Mouse (Mus musculus) hindbrain, embryonic 16.5 days (tissue): ENCODE data around the gene Cdkl5. TPM values are rescaled to one million over a fixed set of nuclear protein-coding genes. Genes with fewer than 3 reads are reported as not detected.

Experiments
- ATAC-seq: fragments of 200-750 bp; cut with Nextera tagmentation; 2 replicates; pipeline ENCODE4 v1.8.0; 2017; ENCODE audit warnings: moderate TSS enrichment, moderate library complexity
- H3K27ac ChIP-seq: fragments of 300-500 bp; sonication (generic); 2 replicates; pipeline ENCODE4 v1.5.1; 2014; ENCODE audit warnings: low read depth, mild to moderate bottlenecking, control low read depth, low read length, moderate library complexity
- H3K27me3 ChIP-seq: fragments of 300-500 bp; sonication (generic); replicated peaks from 2 replicates; pipeline ENCODE4 v1.6.1; 2014; ENCODE audit warnings: low read length; ENCODE audit not compliant: control insufficient read depth, insufficient read depth
- H3K36me3 ChIP-seq: fragments of 300-500 bp; sonication (generic); 2 replicates; pipeline ENCODE4 v1.6.1; 2014; ENCODE audit warnings: mild to moderate bottlenecking, low read length, moderate library complexity, mixed read lengths; ENCODE audit not compliant: control insufficient read depth, insufficient read depth
- H3K4me1 ChIP-seq: fragments of 300-500 bp; sonication (generic); 2 replicates; pipeline ENCODE4 v1.6.1; 2014; ENCODE audit warnings: low read depth, low read length; ENCODE audit not compliant: control insufficient read depth, insufficient read depth
- H3K4me2 ChIP-seq: fragments of 300-500 bp; sonication (generic); 2 replicates; pipeline ENCODE4 v1.6.1; 2014; ENCODE audit warnings: mild to moderate bottlenecking, low read length, control low read depth, moderate library complexity
- H3K4me3 ChIP-seq: fragments of 300-500 bp; sonication (generic); 2 replicates; pipeline ENCODE4 v1.5.1; 2014; ENCODE audit warnings: mild to moderate bottlenecking, low read length, control low read depth, moderate library complexity
- H3K9ac ChIP-seq: fragments of 300-500 bp; sonication (generic); 2 replicates; pipeline ENCODE4 v1.6.1; 2014; ENCODE audit warnings: low read depth, mild to moderate bottlenecking, control low read depth, low read length, moderate library complexity
- H3K9me3 ChIP-seq: fragments of 300-500 bp; sonication (generic); 2 replicates; pipeline ENCODE4 v1.6.1; 2014; ENCODE audit warnings: mild to moderate bottlenecking, low read length, moderate library complexity; ENCODE audit not compliant: control insufficient read depth
- WGBS: fragments of 180-500 bp; shearing (Covaris S2); extraction: QIAGEN DNeasy Blood & Tissue Kit; methylation state at CpG from one replicate; pipeline ENCODE4 v1.1.7; 2014; 5-methylcytosine and 5-hydroxymethylcytosine counted together
- polyA plus RNA-seq: library from polyadenylated mRNA; unstranded; fragments of >200 nt; fragmentation: Nextera tagmentation; extraction: Ambion mirVana; gene quantifications from 2 replicates; pipeline ENCODE4 v1.2.1, GENCODE M21; 2015

Cdkl5 gene
- polyA plus RNA-seq, 1 experiment from 2014 or later = 4.9 TPM

GRCm38 (mm10) chrX:160892077-160892476 is 102.4 kb downstream of the Cdkl5 start:
- H3K4me2 ChIP-seq = no peak overlapping the region
- H3K9ac ChIP-seq = no peak overlapping the region
- no peak for ATAC-seq
- no peaks in the 10 kb centered on the region for H3K36me3 ChIP-seq
- no peak overlapping the region for H3K27ac ChIP-seq
- no peaks in the 10 kb centered on the region for H3K4me1 ChIP-seq
- H3K27me3 ChIP-seq = no peaks in the 10 kb centered on the region
- H3K9me3 ChIP-seq = no peaks in the 10 kb centered on the region
- H3K4me3 ChIP-seq = no peak overlapping the region
- WGBS = 50% methylated on average over 1 of the region's 1 CpGs

- 0 out of 2 replicates have a peak, but pooled peaks cover 2% of the 10 kb centered on the region for H3K27me3 ChIP-seq
- no peak overlapping the region for H3K27ac ChIP-seq
- no peak overlapping the region for H3K4me3 ChIP-seq
- no peak overlapping the region for H3K9ac ChIP-seq
- no peak for ATAC-seq
- WGBS = 45% methylated on average over 2 of the region's 2 CpGs
- H3K9me3 ChIP-seq = no peaks in the 10 kb centered on the region
- H3K4me2 ChIP-seq = no peak overlapping the region
- H3K36me3 ChIP-seq = no peaks in the 10 kb centered on the region
- H3K4me1 ChIP-seq = no peaks in the 10 kb centered on the region
These were observed 108.2 kb downstream of the Cdkl5 start for GRCm38 (mm10) chrX:160886301-160886700.

- Histone ChIP-seq H3K4me3 (no peak overlapping the region), H3K27me3 (peaks cover 5% of the 10 kb centered on the region; the same call in 1 of the 2 replicates), H3K9me3 (no peaks in the 10 kb centered on the region), H3K36me3 (no peaks in the 10 kb centered on the region), H3K4me1 (no peaks in the 10 kb centered on the region), H3K4me2 (no peak overlapping the region), H3K9ac (no peak overlapping the region), H3K27ac (no peak overlapping the region)
- ATAC-seq = no peak; the same call in 1 of the 2 replicates
- 80% methylated on average over 4 of the region's 4 CpGs for WGBS
These were observed 127.9 kb downstream of the Cdkl5 start for GRCm38 (mm10) chrX:160866576-160866975.

- no peak for ATAC-seq
- WGBS = 53% methylated on average over 4 of the region's 4 CpGs
These were observed 129.5 kb downstream of the Cdkl5 start for GRCm38 (mm10) chrX:160865022-160865421.

GRCm38 (mm10) chrX:160863689-160864383 is 130.7 kb downstream of the Cdkl5 start:
- H3K27me3 ChIP-seq = peaks cover 5% of the 10 kb centered on the region; the same call in 1 of the 2 replicates
- no peak overlapping the region for H3K4me3 ChIP-seq
- no peaks in the 10 kb centered on the region for H3K9me3 ChIP-seq
- H3K4me2 ChIP-seq = no peak overlapping the region
- no peak for ATAC-seq
- no peak overlapping the region for H3K9ac ChIP-seq
- no peak overlapping the region for H3K27ac ChIP-seq
- H3K36me3 ChIP-seq = no peaks in the 10 kb centered on the region
- H3K4me1 ChIP-seq = no peaks in the 10 kb centered on the region
- WGBS = 39% methylated on average over 4 of the region's 4 CpGs

More at GRCm38 (mm10) chrX:160865022-160865421, 129.5 kb downstream of the Cdkl5 start:
- H3K36me3 ChIP-seq = no peaks in the 10 kb centered on the region
- peaks cover 5% of the 10 kb centered on the region; the same call in 1 of the 2 replicates for H3K27me3 ChIP-seq
- no peak overlapping the region for H3K4me2 ChIP-seq
- H3K4me1 ChIP-seq = no peaks in the 10 kb centered on the region
- H3K27ac ChIP-seq = no peak overlapping the region
- H3K9me3 ChIP-seq = no peaks in the 10 kb centered on the region
- H3K4me3 ChIP-seq = no peak overlapping the region
- H3K9ac ChIP-seq = no peak overlapping the region

GRCm38 (mm10) chrX:160808226-160808625 is 186.3 kb downstream of the Cdkl5 start:
- no peaks in the 10 kb centered on the region for H3K36me3 ChIP-seq
- no peaks in the 10 kb centered on the region for H3K27me3 ChIP-seq
- H3K4me1 ChIP-seq = no peaks in the 10 kb centered on the region
- H3K9me3 ChIP-seq = no peaks in the 10 kb centered on the region
- WGBS = 76% methylated on average over 7 of the region's 7 CpGs
- H3K27ac ChIP-seq = no peak overlapping the region
- no peak overlapping the region for H3K4me3 ChIP-seq
- no peak for ATAC-seq
- H3K9ac ChIP-seq = no peak overlapping the region
- no peak overlapping the region for H3K4me2 ChIP-seq

GRCm38 (mm10) chrX:160804409-160805150 is 189.9 kb downstream of the Cdkl5 start:
- 78% methylated on average over 4 of the region's 4 CpGs for WGBS
- Histone ChIP-seq H3K4me3 (no peak overlapping the region), H3K4me2 (no peak overlapping the region), H3K27me3 (no peaks in the 10 kb centered on the region), H3K9me3 (no peaks in the 10 kb centered on the region), H3K4me1 (no peaks in the 10 kb centered on the region), H3K36me3 (no peaks in the 10 kb centered on the region), H3K27ac (no peak overlapping the region), H3K9ac (no peak overlapping the region)
- ATAC-seq = no peak

- H3K36me3 ChIP-seq = no peaks in the 10 kb centered on the region
- no peak overlapping the region for H3K4me2 ChIP-seq
- no peak overlapping the region for H3K9ac ChIP-seq
- no peak overlapping the region for H3K27ac ChIP-seq
- H3K4me3 ChIP-seq = no peak overlapping the region
- no peak for ATAC-seq
- no peaks in the 10 kb centered on the region for H3K27me3 ChIP-seq
- H3K4me1 ChIP-seq = no peaks in the 10 kb centered on the region
- no peaks in the 10 kb centered on the region for H3K9me3 ChIP-seq
- 77% methylated on average over 4 of the region's 4 CpGs for WGBS
These were observed 199.6 kb downstream of the Cdkl5 start for GRCm38 (mm10) chrX:160794920-160795319.

GRCm38 (mm10) chrX:160782276-160782675 is 212.2 kb downstream of the Cdkl5 start:
- H3K4me1 ChIP-seq = no peaks in the 10 kb centered on the region
- H3K4me3 ChIP-seq = no peak overlapping the region
- H3K27ac ChIP-seq = no peak overlapping the region
- H3K9me3 ChIP-seq = no peaks in the 10 kb centered on the region
- ATAC-seq = no peak
- no peaks in the 10 kb centered on the region for H3K36me3 ChIP-seq
- no peak overlapping the region for H3K9ac ChIP-seq
- H3K27me3 ChIP-seq = peaks cover 6% of the 10 kb centered on the region; the same call in 1 of the 2 replicates
- H3K4me2 ChIP-seq = no peak overlapping the region
- 81% methylated on average over 5 of the region's 5 CpGs for WGBS
